Comparison of ENCODE assay signal across 8 mouse cellular contexts in the genomic region with DNA sequence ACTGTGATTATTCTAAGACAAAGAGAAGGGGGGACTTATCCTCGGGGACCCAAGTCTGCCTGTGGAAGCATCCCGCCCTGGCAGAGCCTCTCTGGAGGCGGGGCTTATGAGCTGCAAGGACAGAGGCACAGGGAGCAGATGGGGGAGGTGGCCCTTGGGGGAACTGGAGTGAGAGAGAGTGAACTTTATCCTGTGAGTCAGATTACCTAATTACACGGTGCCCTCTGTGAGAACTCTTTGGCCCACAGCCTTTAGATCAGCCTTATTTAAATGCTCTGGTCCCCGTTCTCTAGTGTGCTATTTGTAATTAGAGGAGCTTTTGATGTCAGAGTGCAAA.
DNase-seq lines count a peak whose midpoint lies in the region; ATAC-seq and TF ChIP-seq lines count a peak whose summit lies in the region.

No protein-coding gene starts in this region.

- no peak overlapping the region for H3K4me2 ChIP-seq in midbrain, embryonic 14.5 days (ENCODE audit: low read length)
- no peak overlapping the region for H3K4me2 ChIP-seq in forebrain, embryonic 13.5 days

- peak overlapping the region; percentile 56 for H3K27ac ChIP-seq in heart, embryonic 10.5 days
- no peak overlapping the region for H3K27ac ChIP-seq in midbrain, embryonic 14.5 days (replicated peaks; ENCODE audit: low read depth, low read length)
- H3K27ac ChIP-seq in cerebellum, adult 2 months (ENCODE audit: insufficient read depth, low read length) = no peak overlapping the region
- no peak overlapping the region for H3K27ac ChIP-seq in forebrain, embryonic 13.5 days

- no peak overlapping the region for H3K9ac ChIP-seq in midbrain, embryonic 14.5 days (replicated peaks; ENCODE audit: low read length)
- H3K9ac ChIP-seq in forebrain, embryonic 13.5 days = no peak overlapping the region

- TF ChIP-seq CTCF in cerebellum, adult 2 months (IDR thresholded peaks at IDR 0.05; ENCODE audit: borderline replicate concordance, insufficient read depth, low read depth, low read length) = no peak

- ATAC-seq in midbrain, embryonic 14.5 days (ENCODE audit: low FRiP score, low TSS enrichment) = no peak
- no peak for ATAC-seq in forebrain, embryonic 13.5 days

- no peaks in the 10 kb centered on the region for H3K36me3 ChIP-seq in heart, embryonic 10.5 days
- H3K36me3 ChIP-seq in midbrain, embryonic 14.5 days (ENCODE audit: control insufficient read depth, insufficient read depth, low read length) = no peaks in the 10 kb centered on the region
- H3K36me3 ChIP-seq in forebrain, embryonic 13.5 days (ENCODE audit: poor library complexity, severe bottlenecking) = no peaks in the 10 kb centered on the region

- no peaks in the 10 kb centered on the region for H3K9me3 ChIP-seq in heart, embryonic 10.5 days
- H3K9me3 ChIP-seq in midbrain, embryonic 14.5 days (ENCODE audit: control insufficient read depth, low read length) = no peaks in the 10 kb centered on the region
- no peaks in the 10 kb centered on the region for H3K9me3 ChIP-seq in forebrain, embryonic 13.5 days (replicated peaks)

- TF ChIP-seq POLR2A in cerebellum, adult 2 months (IDR thresholded peaks at IDR 0.05; ENCODE audit: borderline replicate concordance, insufficient read depth, low read length) = no peak

- no peak for DNase-seq in heart, embryonic 10.5 days (ENCODE audit: low spot score)
- no peak for DNase-seq in heart, adult 11 months
- DNase-seq in adrenal gland, postnatal 14 days = peak; percentile 81
- DNase-seq in kidney, adult 8-10 months = peak; percentile 70 to 83
- DNase-seq in midbrain, embryonic 14.5 days = peak; percentile 57
- DNase-seq in cerebellum, adult 2 months = no peak
- no peak for DNase-seq in layer of hippocampus, adult 18-20 months (ENCODE audit: low spot score in 2 of 2)

- no peaks in the 10 kb centered on the region for H3K27me3 ChIP-seq in heart, embryonic 10.5 days (ENCODE audit: insufficient read depth, poor library complexity, severe bottlenecking)
- H3K27me3 ChIP-seq in midbrain, embryonic 14.5 days (ENCODE audit: control insufficient read depth, insufficient read depth, low read length) = no peaks in the 10 kb centered on the region
- no peaks in the 10 kb centered on the region for H3K27me3 ChIP-seq in cerebellum, adult 2 months (ENCODE audit: control insufficient read depth, insufficient read depth, low read length)
- no peaks in the 10 kb centered on the region for H3K27me3 ChIP-seq in forebrain, embryonic 13.5 days

- H3K4me1 ChIP-seq in heart, embryonic 10.5 days = peaks cover 13% of the 10 kb centered on the region
- peaks cover 11% of the 10 kb centered on the region; the same call in 1 of the 2 replicates for H3K4me1 ChIP-seq in midbrain, embryonic 14.5 days (ENCODE audit: control insufficient read depth, insufficient read depth, low read length)
- H3K4me1 ChIP-seq in cerebellum, adult 2 months (ENCODE audit: control insufficient read depth, insufficient read depth, low read length) = no peaks in the 10 kb centered on the region
- H3K4me1 ChIP-seq in forebrain, embryonic 13.5 days = peaks cover 10% of the 10 kb centered on the region

- 8% methylated on average over 5 of the region's 5 CpGs for WGBS in heart, embryonic 10.5 days
- WGBS in midbrain, embryonic 14.5 days = 5% methylated on average over 5 of the region's 5 CpGs
- 67% methylated on average over 5 of the region's 5 CpGs for WGBS in cerebellum, adult 2 months
- 4% methylated on average over 5 of the region's 5 CpGs for WGBS in forebrain, embryonic 13.5 days

- H3K4me3 ChIP-seq in heart, embryonic 10.5 days = no peak overlapping the region
- no peak overlapping the region for H3K4me3 ChIP-seq in midbrain, embryonic 14.5 days (replicated peaks; ENCODE audit: low read depth, low read length)
- H3K4me3 ChIP-seq in cerebellum, adult 2 months (replicated peaks; ENCODE audit: insufficient read depth, low read depth, low read length) = no peak overlapping the region
- H3K4me3 ChIP-seq in forebrain, embryonic 13.5 days = no peak overlapping the region

Comparison
In these comparisons a context has a peak if more than half of its experiments do, and no peak if none do; other contexts are left out.
1. DNase-seq: peak in adrenal gland, postnatal 14 days (single experiment), kidney, adult 8-10 months (2 of 2) and midbrain, embryonic 14.5 days (single experiment); none in heart, embryonic 10.5 days (single experiment), heart, adult 11 months (single experiment), cerebellum, adult 2 months (0 of 2) and layer of hippocampus, adult 18-20 months (0 of 2).